Mouse (Mus musculus) C2C12 (cell line): ENCODE data around the gene Gm20388.

ENCODE experiments used
- CEBPB ChIP-seq: IDR thresholded peaks from one replicate; pipeline ENCODE4 v1.6.1; 2011; ENCODE audit warnings: low read depth, mild to moderate bottlenecking, control low read depth, moderate library complexity
- CTCF ChIP-seq: IDR thresholded peaks from one replicate; pipeline ENCODE4 v1.5.1; 2011; ENCODE audit not compliant: control insufficient read depth, insufficient read depth, insufficient read length
- FOSL1 ChIP-seq: IDR thresholded peaks from one replicate; pipeline ENCODE4 v1.8.0; 2011; ENCODE audit warnings: mild to moderate bottlenecking, low read length; ENCODE audit not compliant: poor library complexity, insufficient read depth, severe bottlenecking
- MAX ChIP-seq: IDR thresholded peaks from one replicate; pipeline ENCODE4 v1.6.1; 2011; ENCODE audit warnings: mild to moderate bottlenecking, control low read depth
- MYOD1 ChIP-seq: IDR thresholded peaks from one replicate; pipeline ENCODE4 v1.6.1; 2011; ENCODE audit warnings: low read depth; ENCODE audit not compliant: control insufficient read depth, insufficient read length
- MYOG ChIP-seq: IDR thresholded peaks from one replicate; pipeline ENCODE4 v1.6.1; 2011; ENCODE audit not compliant: control insufficient read depth, insufficient read length; ENCODE audit errors: extremely low read depth
- USF1 ChIP-seq: IDR thresholded peaks from one replicate; pipeline ENCODE4 v1.6.1; 2011; ENCODE audit warnings: low read depth, mild to moderate bottlenecking, control low read depth, moderate library complexity

GRCm38 (mm10) chr8:120440739-120441138 is 530.1 kb downstream of the Gm20388 start:
- TF ChIP-seq CTCF, result no peak
- TF ChIP-seq MYOD1, result no peak
- TF ChIP-seq CEBPB, result no peak
- no peak for TF ChIP-seq MAX
- TF ChIP-seq MYOG, result no peak
- TF ChIP-seq USF1, result no peak
- no peak for TF ChIP-seq FOSL1
